Mouse (Mus musculus) megakaryocyte, embryonic 14.5 days (primary cell): ENCODE data around the gene Atp9a. TPM values are rescaled to one million over a fixed set of nuclear protein-coding genes. Genes with fewer than 3 reads are reported as not detected.

Experiments
- H3K27me3 ChIP-seq: replicated peaks from 2 replicates; pipeline ENCODE3; 2012; ENCODE audit warnings: inconsistent platforms
- H3K36me3 ChIP-seq: replicated peaks from 2 replicates; pipeline ENCODE3; 2012; ENCODE audit warnings: low read length, inconsistent platforms, mixed read lengths
- H3K4me1 ChIP-seq: 2 replicates; pipeline ENCODE4 v1.6.1; 2012; ENCODE audit warnings: inconsistent platforms
- H3K4me3 ChIP-seq: replicated peaks from 2 replicates; pipeline ENCODE3; 2012; ENCODE audit warnings: moderate library complexity, mild to moderate bottlenecking, inconsistent platforms
- H3K9me3 ChIP-seq: 2 replicates; pipeline ENCODE4 v1.6.1; 2012; ENCODE audit warnings: inconsistent platforms
- FLI1 ChIP-seq: IDR thresholded peaks from 2 replicates; pipeline ENCODE4 v1.6.1; 2012; ENCODE audit warnings: low read length, inconsistent platforms, mixed read lengths
- GATA1 ChIP-seq: IDR thresholded peaks from 3 replicates; pipeline ENCODE4 v1.6.1; 2012; ENCODE audit warnings: mixed read lengths, low read length, inconsistent platforms, borderline replicate concordance
- polyA plus RNA-seq: library from polyadenylated mRNA; stranded (reverse); fragments of >175 nt; gene quantifications from 2 replicates; pipeline ENCODE4 v1.2.3, GENCODE M21; 2012; ENCODE audit warnings: low replicate concordance; ENCODE audit not compliant: insufficient read depth

Atp9a gene
- polyA plus RNA-seq, 1 experiment, result 1.5 TPM

DNA sequence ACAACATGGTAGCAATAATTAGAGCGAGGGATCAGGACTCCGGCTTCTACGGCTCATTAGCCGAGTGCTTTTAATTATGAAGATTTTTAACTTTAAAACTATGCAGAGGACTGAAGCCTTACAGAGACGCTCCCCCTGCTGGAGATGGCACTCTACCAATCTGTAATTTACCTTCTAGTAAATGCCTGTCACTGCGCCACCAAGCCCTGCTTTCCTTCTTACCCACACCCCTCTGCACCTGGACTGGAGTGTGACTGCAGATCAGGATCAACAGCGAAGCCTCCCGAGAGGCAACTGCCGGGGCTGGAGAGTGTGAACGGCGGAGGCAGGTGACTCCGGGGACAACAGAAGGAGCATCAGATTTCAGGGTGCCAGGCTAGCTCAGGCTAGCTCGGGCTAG, 72.4 kb downstream of the Atp9a start:
- Histone ChIP-seq H3K36me3 (no peaks in the 10 kb centered on the region), H3K9me3 (peaks cover 6% of the 10 kb centered on the region; the same call in 1 of the 2 replicates), H3K4me1 (peaks cover 5% of the 10 kb centered on the region; the same call in 1 of the 2 replicates), H3K4me3 (no peak overlapping the region), H3K27me3 (peaks cover 19% of the 10 kb centered on the region)
- no peak for TF ChIP-seq GATA1
- no peak for TF ChIP-seq FLI1

DNA sequence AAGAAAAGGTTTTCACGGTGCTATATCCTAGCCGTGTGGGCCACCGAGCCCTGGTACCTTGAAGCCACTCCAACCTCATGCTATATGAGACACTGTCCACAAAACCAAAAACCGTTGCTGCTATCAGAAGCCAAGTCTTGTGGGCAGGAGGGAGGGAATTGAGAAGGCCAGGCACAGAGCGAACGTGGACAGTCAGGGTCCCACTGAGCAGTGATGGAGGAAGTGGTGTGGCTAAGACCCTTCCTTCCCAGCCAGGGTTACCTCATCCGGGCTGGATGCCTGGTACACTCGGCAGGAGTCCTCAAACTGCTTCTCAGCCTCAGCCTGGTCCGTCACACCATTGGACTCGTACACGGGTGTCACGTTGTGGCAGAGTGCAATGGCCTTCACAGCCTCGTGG, 74.5 kb downstream of the Atp9a start:
- H3K27me3 ChIP-seq, result peaks cover 21% of the 10 kb centered on the region
- peak overlapping the region; percentile 11 for H3K4me3 ChIP-seq
- H3K9me3 ChIP-seq, result no peaks in the 10 kb centered on the region
- TF ChIP-seq GATA1 (no peak), FLI1 (no peak)
- H3K36me3 ChIP-seq, result no peaks in the 10 kb centered on the region
- peaks cover 5% of the 10 kb centered on the region; the same call in 1 of the 2 replicates for H3K4me1 ChIP-seq

DNA sequence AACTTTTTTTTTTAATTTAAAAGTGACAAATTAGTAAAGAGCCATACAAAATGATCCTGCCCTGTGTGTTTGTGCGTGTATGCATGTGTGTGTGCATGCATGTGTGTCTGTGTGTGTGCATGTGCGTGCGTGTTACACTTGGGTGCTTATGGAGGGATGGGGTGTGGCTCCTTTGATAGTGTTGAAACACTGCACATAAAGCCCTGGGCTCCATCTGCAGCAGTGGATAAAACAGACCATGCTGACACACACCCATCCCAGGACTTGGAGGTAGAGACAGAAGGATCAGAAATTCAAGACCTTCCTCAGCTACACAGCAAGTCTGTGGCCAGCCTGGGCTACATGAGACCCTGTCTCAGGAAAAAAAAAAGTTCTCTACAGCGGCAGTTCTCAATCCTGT, 76.5 kb downstream of the Atp9a start:
- peaks cover 10% of the 10 kb centered on the region; the same call in 1 of the 2 replicates for H3K4me1 ChIP-seq
- no peaks in the 10 kb centered on the region for H3K36me3 ChIP-seq
- TF ChIP-seq GATA1 (no peak), FLI1 (no peak)
- H3K4me3 ChIP-seq, result no peak overlapping the region
- H3K27me3 ChIP-seq, result peaks cover 26% of the 10 kb centered on the region
- H3K9me3 ChIP-seq, result no peaks in the 10 kb centered on the region

DNA sequence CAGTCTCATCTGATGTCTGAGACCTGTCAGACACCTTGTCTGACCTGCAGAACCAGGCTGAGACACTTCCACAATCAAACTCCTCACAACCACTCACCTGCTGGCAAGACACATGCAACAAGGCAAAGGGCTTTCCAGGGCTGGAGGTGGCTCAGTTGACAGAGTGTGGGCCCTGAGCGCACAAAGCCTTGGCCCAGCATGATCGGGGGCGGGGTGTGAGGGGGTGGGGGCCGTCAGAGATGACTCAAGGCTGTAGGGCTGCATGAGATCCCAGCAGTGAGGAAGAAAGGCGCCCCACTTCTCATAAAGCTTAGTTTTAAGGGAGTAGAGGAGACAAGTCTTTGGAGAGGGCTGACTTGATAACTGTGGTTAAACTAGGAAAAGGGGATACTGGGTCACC, 78.5 kb downstream of the Atp9a start:
- Histone ChIP-seq H3K36me3 (no peaks in the 10 kb centered on the region), H3K27me3 (peaks cover 31% of the 10 kb centered on the region), H3K9me3 (no peaks in the 10 kb centered on the region), H3K4me3 (no peak overlapping the region), H3K4me1 (peaks cover 10% of the 10 kb centered on the region; the same call in 1 of the 2 replicates)
- TF ChIP-seq FLI1, result no peak
- no peak for TF ChIP-seq GATA1

DNA sequence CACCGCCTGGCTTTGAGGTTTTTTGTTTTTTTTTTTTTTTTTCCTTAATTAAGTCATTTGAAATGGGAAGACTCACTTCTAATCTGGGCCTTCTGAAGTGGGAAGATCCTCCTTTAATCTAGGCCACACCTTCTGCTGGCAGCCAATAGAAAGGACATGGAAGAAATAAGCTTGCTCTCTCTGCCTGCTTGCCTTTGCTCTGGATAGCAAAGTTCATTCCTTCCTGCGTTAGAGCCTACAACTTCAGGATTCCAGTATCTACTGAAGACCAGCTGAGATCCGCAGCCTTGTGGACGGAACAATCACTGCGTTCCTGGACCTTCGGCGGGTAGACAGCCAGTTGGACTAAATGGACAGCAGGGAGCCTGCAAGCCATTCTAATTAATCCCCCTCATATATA, 79.0 kb downstream of the Atp9a start:
- peaks cover 32% of the 10 kb centered on the region for H3K27me3 ChIP-seq
- H3K4me3 ChIP-seq, result no peak overlapping the region
- TF ChIP-seq FLI1, result no peak
- TF ChIP-seq GATA1, result no peak
- peaks cover 10% of the 10 kb centered on the region; the same call in 1 of the 2 replicates for H3K4me1 ChIP-seq
- H3K9me3 ChIP-seq, result no peaks in the 10 kb centered on the region
- H3K36me3 ChIP-seq, result no peaks in the 10 kb centered on the region

DNA sequence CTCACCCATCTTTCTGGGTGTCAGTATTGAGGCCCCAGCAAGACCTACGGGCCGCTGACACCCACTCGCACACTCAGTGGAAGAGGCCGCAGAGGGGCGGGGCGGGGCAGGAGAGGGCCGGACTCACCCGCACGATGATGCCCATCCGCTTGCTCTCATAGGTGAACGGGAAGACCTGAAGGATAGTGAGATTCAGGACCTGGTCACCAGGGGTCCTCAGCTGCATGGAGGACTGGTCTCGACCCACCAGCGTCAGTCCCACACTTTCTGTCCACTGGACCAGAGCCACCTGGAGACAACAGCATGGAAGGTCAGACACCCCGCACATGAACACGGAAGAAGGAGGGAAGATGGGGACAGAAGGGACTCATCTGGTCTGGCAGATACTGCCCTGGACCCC, 80.4 kb downstream of the Atp9a start:
- Histone ChIP-seq H3K4me1 (peaks cover 7% of the 10 kb centered on the region; the same call in 1 of the 2 replicates), H3K9me3 (no peaks in the 10 kb centered on the region), H3K4me3 (no peak overlapping the region), H3K36me3 (no peaks in the 10 kb centered on the region), H3K27me3 (peaks cover 33% of the 10 kb centered on the region)
- TF ChIP-seq FLI1 (no peak), GATA1 (no peak)

DNA sequence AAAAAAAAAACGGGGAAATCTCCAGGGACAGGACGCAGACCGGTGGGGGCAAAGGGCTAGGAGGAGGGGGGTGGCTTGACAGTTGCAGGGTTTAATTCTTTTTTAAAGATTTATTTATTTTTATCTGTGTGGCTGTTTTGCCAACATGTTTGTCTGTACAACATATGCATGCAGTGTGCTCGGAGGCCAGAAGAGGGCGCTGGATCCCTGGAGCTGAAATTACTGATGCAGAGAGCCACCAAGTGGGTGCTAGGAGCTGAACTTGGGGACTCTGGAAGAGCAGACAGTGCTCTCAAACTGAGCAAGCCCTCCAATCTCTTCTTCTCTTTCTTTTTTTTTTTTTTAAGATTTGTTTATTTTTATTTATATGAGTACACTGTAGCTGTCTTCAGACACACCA, 81.9 kb downstream of the Atp9a start:
- no peaks in the 10 kb centered on the region for H3K9me3 ChIP-seq
- H3K4me3 ChIP-seq, result no peak overlapping the region
- TF ChIP-seq GATA1 (no peak), FLI1 (no peak)
- H3K4me1 ChIP-seq, result peaks cover 11% of the 10 kb centered on the region; the same call in 1 of the 2 replicates
- H3K27me3 ChIP-seq, result peaks cover 42% of the 10 kb centered on the region
- no peaks in the 10 kb centered on the region for H3K36me3 ChIP-seq

DNA sequence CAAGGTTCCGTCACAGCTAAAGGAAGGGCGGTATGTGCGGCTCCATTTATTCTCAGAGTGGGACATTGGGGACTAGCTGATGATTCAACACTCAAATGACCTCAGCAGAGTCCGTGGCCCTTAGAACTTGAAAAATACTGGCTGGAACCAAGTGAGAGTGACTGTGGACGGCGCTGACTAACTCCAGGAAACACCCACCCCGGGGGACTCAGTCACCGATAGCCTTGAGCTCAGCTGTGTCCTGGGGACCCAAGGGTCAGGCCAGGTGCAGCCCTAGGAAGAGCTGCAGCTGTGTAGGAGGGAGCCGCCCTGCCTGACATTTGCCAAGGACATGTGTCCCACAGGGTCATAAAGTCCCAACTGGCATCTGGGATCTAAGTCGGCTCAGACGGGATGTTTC, 83.7 kb downstream of the Atp9a start:
- Histone ChIP-seq H3K9me3 (no peaks in the 10 kb centered on the region), H3K27me3 (peaks cover 50% of the 10 kb centered on the region), H3K4me1 (peaks cover 24% of the 10 kb centered on the region), H3K4me3 (no peak overlapping the region), H3K36me3 (no peaks in the 10 kb centered on the region)
- TF ChIP-seq FLI1 (no peak), GATA1 (no peak)

DNA sequence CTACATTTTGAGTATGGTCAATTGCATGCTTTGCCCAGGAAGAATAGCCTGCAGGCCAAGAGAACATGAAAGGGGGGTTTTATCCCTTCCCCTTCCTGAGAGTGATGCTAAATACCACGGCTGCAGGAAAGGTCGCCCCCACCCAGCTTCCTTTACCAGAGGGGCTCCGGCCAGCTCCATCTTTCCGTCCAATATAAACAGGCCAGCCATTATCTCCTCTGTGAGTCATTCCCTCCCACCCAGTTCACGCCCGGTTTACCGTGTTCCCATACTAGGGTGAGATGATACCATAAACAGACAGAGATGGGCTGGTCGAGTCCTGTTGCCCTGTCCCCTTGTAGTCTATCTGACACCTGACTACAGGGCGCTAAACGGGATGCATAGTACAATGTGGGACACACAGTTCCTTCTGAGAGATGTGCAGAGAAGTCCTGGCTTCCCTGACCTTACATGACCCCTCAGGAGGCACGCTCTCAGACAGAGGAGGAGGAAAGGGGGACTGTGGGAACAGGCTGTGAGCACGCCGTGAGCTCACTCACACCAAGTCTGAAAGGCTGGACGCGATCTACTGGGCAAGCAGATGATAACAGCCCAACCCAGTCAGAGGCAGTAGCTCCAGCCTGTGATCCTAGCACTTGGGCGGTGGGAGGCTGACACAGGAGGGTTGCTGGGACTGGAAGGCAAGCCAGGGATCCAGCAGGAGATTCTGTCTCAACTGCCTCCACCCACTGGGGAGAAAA, 85.5 kb downstream of the Atp9a start:
- TF ChIP-seq FLI1 (no peak), GATA1 (no peak)
- no peak overlapping the region for H3K4me3 ChIP-seq
- no peaks in the 10 kb centered on the region for H3K9me3 ChIP-seq
- no peaks in the 10 kb centered on the region for H3K36me3 ChIP-seq
- H3K27me3 ChIP-seq, result peaks cover 52% of the 10 kb centered on the region
- peaks cover 23% of the 10 kb centered on the region for H3K4me1 ChIP-seq

DNA sequence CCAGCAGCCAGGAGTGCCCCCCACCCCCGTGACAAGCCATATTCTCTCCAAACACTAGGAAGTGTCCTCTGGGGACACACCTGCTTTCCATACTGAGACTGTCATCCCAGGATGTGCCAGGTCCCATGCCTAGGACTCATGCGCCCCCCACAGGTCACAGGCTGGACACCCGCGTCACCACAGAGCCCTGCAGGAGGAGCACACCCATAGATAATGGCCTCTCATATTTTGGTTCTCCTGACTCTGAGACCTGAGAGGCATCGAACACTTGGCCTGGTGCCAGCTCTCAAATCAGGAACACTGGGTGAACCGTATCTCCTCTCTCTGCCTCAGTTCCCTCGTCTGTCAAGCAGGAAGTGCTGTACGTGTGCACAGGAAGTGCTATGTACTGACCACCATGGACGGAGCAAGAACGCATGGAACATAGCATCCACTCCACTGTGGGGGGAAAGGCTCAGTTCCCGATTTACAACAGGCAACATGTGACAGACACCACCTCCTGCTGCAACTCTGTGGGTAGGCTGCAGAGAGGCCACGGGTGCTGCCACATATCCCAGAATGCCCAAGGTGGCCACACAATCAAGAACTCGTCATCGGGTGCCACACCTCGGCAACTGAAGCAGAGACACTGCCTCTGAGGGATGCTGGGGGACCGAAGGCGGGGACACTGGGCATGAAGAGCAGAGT, 87.1 kb downstream of the Atp9a start:
- Histone ChIP-seq H3K4me1 (peaks cover 22% of the 10 kb centered on the region), H3K4me3 (no peak overlapping the region), H3K9me3 (no peaks in the 10 kb centered on the region), H3K36me3 (no peaks in the 10 kb centered on the region), H3K27me3 (peaks cover 57% of the 10 kb centered on the region)
- TF ChIP-seq FLI1 (no peak), GATA1 (no peak)
